Mouse (Mus musculus) heart, adult 11 months (tissue): ENCODE measurements at regions not wholly inside any gene's neighbourhood (a gene's known extent, or its start where the extent isn't known, plus 50 kb on each side); places are given as distances from the start of the nearest gene placed in this dataset.

ENCODE experiments used
- DNase-seq: peaks from one replicate; pipeline ENCODE4 v3.0.0; 2022

DNA sequence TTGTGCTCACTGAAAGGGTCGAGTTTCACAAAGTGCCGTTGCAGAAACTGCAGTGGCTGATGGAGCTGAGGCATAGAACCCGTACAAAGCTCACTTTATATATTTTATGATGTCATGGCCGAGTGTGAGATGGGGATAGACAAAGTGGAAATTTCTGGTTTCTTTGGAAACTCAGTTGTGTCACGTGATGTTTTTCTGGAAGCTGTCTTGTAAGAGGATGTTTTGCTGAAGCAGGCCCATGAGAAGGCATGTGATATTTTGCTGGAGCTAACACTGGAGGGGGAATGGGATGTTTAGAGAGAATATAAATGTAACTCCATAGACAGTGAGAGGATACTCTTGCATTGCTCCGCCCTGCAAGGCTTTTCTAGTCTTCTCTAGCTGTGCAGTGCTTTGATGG is 311.7 kb downstream of the Tmem132b start:
- peak; percentile 56 for DNase-seq

GRCm38 (mm10) chr5:125849722-125850121 is 318.1 kb downstream of the Tmem132b start:
- DNase-seq: peak; percentile 34

DNA sequence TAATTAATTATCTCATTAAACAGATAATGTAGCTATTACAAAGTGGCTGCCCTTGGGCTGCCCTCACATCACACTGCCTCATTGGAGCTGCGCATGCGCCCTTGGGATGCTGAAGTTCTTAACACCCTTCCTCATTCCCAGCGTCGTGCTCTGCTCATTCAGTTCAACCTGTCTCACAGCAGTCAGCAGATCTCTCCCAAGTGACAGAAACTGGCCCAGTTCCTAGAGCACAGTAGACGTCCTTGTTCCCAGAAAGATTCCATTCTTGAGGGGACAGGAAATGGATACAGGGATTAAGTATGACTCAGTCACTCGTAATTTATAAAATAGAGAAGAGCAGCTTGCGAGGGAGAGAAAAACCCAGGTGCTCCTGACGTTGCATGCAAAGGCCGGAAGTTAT is 344.7 kb downstream of the Tmem132b start:
- DNase-seq: peak; percentile 84

DNA sequence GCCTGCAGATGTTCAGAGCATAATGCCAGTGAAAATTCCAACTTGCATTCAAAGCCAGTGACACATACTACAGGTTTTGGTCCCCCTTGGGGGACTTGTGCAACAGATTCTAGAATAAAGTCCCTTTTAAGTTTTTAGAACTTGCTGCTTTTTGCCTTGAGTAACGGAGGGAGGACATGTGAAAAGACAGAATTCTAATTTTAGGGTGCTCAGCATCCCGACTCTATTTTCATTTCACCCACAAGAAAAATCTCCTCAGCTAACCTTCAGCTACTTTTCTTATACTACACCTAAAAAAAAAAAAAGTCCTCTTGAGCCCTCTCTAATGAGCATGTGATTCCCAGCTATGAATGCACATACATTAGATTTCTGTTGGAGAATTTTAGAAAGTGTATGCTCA is 357.3 kb downstream of the Tmem132b start:
- DNase-seq: no peak

GRCm38 (mm10) chr5:125893864-125894263 is 362.3 kb downstream of the Tmem132b start:
- peak; percentile 78 for DNase-seq

GRCm38 (mm10) chr5:125902038-125902437 is 370.5 kb downstream of the Tmem132b start:
- DNase-seq: peak; percentile 43

- peak; percentile 81 for DNase-seq
Observed at GRCm38 (mm10) chr5:125904426-125904825, 372.9 kb downstream of the Tmem132b start.

DNA sequence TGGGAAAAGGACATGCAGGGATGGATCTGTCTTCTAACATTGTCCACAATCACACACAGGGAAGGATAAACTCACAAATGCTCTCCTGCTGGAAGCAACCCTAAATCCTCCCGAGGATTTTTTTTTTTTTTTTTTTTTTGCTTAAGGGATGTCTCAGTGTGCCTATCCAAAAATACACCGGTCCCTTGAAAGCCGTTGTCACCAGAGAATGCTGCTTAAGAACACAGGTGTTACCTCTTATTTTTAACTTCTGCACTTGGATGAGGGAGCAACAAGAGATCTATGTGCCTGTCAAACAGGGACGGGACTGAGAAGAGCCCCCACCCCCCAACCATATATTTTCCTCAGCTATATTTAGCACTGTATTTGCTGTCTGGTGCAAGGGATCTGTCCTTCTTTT is 375.8 kb downstream of the Tmem132b start:
- DNase-seq: peak; percentile 2

DNA sequence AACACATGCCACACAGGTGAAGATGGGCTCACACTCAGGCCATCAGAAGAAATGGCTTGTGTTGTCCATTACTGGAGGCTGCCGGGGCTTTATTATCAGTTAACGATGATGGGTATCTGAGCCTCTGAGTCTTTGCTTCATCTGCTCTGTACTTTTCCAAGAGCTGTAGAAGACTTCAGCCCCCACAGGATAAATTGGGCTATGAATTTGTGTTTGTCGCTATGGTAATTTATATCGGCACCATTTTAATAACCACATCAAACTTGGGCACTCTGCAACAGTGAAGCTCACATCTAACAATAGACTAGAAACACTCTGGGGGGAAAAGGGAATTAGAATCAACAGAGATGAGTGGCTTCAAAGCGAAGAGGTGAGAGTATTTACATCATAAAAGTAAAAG is 376.3 kb downstream of the Tmem132b start:
- DNase-seq: peak; percentile 39

DNA sequence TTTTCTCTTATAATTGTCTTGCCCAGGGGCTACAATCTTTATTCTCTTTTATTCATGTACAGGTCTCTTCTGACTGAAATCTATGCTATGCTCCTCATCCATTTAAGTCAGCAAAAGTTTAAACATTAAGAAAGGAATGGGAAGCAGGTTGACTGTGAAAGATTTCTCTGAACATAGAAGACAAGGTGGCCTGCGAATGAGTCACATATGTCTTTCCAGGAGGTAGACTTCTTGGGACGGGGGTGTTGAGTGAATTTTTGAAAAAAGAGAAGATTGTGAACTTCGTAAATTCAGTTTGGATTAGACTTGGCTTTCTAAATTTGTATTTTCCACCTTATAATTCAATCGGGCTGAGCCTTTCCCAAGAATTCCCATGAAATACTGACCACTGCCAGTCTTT is 384.3 kb downstream of the Tmem132b start:
- DNase-seq: no peak

DNA sequence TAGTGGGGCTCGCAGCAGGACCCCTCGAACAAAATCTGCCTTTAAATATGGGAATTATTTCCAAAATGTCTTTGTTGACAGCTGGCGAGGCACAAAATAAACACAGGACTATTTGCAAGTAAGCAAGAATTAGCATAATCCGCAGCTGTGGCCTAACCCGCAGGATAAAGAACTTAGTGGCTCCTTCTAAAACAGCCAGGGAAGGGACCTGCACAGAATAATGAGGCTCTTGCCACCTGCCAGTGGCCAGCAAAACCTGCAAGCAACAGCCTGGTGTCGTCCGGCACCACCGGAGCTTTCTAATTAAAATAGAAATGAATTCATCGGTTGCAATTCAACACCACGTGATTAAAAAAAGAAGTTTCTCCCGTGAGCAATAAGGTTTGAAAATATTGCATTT is 389.4 kb downstream of the Tmem132b start:
- no peak for DNase-seq

- DNase-seq: no peak
Observed at GRCm38 (mm10) chr5:125925856-125926497, 394.4 kb downstream of the Tmem132b start.

DNA sequence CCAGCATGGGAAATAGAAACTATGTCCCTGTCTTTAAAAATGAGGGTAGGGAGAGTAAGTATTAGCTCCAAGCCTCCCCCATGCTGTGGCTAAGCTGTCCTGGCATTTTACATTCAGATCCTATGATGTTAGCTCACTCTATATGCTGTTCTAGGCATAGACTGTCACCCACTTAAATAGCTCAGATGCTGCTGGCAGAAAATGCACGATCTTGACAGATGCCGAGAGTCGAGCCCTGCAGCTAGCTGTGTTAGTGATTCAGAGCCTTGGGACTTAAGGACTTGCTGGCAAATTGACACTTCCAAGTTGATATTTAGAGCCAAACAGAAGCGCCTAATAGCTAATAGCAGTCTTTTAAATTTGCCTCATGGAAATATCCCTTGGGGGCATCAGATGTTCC is 399.9 kb downstream of the Tmem132b start:
- no peak for DNase-seq

- peak; percentile 18 for DNase-seq
Observed at GRCm38 (mm10) chr5:125939416-125939815, 407.8 kb downstream of the Tmem132b start.

DNA sequence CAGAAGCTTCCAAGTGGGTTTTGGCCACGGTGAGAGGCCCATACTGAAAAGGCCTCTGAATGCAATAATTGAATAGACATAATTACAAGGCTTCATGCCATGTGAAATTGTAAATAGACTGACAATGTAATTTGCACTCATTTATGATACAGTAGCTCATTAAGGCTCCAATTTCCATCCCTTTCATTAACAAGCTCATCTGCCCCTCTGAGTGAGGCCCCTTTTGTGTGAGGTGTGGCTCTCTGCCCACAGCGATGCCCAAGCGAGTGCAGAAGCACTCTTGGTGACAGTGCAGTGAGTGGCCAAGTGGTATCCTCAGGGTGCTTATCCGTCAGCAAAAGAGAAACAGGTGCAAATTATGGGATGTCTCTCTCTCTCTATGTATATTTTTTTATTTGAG is 415.2 kb downstream of the Tmem132b start:
- peak; percentile 62 for DNase-seq

DNA sequence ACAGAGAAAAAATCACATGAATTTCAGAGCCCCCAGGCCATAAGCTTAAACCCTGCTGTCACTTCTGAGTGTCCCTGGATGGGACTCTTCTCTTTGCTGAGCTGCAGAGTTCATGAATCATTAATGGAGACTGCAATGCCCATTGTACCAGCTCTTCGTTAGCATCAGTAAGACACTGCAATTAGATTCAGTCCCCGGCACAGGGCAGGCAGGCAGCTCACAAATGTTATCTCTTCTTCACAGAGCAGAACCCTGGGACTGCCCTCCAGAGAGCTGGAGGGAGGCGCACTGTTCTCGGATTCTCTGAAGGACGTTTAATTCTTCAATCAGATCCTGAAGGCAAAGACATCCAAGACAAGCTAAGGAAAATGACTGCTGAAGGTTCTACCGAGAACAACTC is 420.1 kb downstream of the Tmem132b start:
- peak; percentile 74 for DNase-seq

DNA sequence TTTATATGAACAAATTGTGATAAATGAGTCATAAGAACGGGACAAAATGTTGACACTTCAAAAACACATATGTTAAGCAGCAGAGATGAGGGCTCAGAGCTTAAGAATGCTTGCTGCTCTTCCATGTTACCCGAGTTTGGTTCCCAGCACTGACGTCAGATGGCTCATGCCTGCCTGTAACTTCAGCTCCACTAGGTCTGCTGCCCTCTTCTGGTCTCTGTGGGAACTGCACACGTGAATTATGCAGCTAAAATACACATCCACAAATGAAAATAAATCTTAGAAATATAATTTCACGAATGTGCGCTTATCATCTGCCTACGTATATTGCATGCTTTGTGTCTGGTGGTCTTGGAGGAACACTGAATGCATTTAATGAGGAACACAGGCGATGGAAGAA is 432.5 kb downstream of the Tmem132b start:
- DNase-seq: peak; percentile 39

- peak; percentile 37 for DNase-seq
Observed at GRCm38 (mm10) chr5:125968151-125968550, 436.6 kb downstream of the Tmem132b start.

- DNase-seq: no peak
Observed at GRCm38 (mm10) chr5:125974035-125974434, 442.5 kb downstream of the Tmem132b start.

GRCm38 (mm10) chr5:125979801-125980200 is 448.2 kb downstream of the Tmem132b start:
- DNase-seq: no peak

GRCm38 (mm10) chr5:125985356-125985755 is 453.8 kb downstream of the Tmem132b start:
- peak; percentile 14 for DNase-seq

GRCm38 (mm10) chr5:125997173-125997572 is 465.6 kb downstream of the Tmem132b start:
- peak; percentile 23 for DNase-seq

- DNase-seq: peak; percentile 2
Observed at GRCm38 (mm10) chr5:126007871-126008270, 476.3 kb downstream of the Tmem132b start.

DNA sequence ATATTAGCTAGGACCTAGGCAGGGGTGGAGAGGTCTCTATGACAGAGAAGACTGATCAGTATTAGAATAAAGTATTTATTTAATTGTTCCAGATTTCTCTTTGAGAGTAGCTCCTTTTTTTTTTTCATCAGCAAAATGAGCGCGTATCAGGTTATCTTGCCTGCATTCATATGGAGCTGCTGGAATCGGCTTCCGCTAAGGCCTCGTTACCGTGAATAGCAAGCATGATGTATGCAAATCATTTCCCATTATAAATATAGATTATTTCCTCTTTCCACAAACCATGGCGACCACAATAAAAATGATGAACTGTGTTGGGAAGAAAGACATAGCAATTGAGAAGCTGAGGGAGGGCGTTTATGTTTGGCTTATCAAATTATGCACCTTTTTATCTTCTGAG is 476.7 kb downstream of the Tmem132b start:
- DNase-seq: peak; percentile 21

- DNase-seq: no peak
Observed at GRCm38 (mm10) chr5:126019781-126020180, 488.2 kb downstream of the Tmem132b start.
